Mouse (Mus musculus): ENCODE results near the gene Hist1h2ap. TPM values are rescaled to one million over a fixed set of nuclear protein-coding genes. Genes with fewer than 3 reads are reported as not detected.
"Not testable (repeated sequence)": the region's sequence is repeated elsewhere in the genome, so short reads cannot be mapped to it uniquely, and the experiment has no call there.

Gene Hist1h2ap
- polyA plus RNA-seq (2012; rRNA removed) (88.3 and 95.9 TPM in 2 replicates), polyA plus RNA-seq (2014; fragmentation: Nextera tagmentation; extraction: Ambion mirVana) (6,830 and 6,963 TPM in 2 replicates)

DNA sequence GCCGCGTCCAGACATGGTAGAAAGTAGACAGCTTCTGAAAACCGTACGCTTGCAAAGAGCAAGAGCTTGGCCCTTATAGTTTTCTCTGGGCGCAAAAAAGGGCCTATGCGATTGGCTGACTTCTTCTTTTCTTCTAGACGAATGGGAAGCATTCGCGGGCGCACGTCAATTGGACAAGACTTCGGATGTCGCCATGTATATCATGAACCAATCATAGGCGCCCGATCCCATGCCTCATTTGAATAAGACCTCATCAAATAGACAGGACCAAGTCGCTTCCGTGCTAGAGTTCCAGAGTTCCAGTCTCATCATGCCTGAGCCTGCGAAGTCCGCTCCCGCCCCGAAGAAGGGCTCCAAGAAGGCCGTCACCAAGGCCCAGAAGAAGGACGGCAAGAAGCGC lies at the start of gene Hist1h2ap, which contains the start of gene Hist1h2br:
TSS of gene Hist1h2ap (minus strand) at position 47 of the 400 bp plus-strand sequence.
TSS of gene Hist1h2br (plus strand) at position 283 of the 400 bp plus-strand sequence.
- not testable (repeated sequence) for H3K9ac ChIP-seq (replicated peaks); DNase-seq (ENCODE audit: low read depth in 3 of 3, low spot score in 3 of 3); H3K36me3 ChIP-seq (replicated peaks; ENCODE audit: control insufficient read depth, insufficient read depth, low read depth); H3K9me3 ChIP-seq (ENCODE audit: control insufficient read depth, low read length); H3K4me3 ChIP-seq (ENCODE audit: insufficient read depth in 1 of 2, low read depth in 2 of 2, low read length in 2 of 2); H3K27ac ChIP-seq; H3K4me2 ChIP-seq (ENCODE audit: low read depth); H3K4me1 ChIP-seq (replicated peaks; ENCODE audit: control insufficient read depth in 2 of 2, insufficient read depth in 2 of 2, low read length in 1 of 2); H3K27me3 ChIP-seq (ENCODE audit: control insufficient read depth, insufficient read depth, low read length)
- ATAC-seq (ENCODE audit: insufficient read depth) = peak; percentile 81
- WGBS (ENCODE audit: insufficient replicate concordance) = no CpG with 5 or more reads among the region's 24 CpGs

DNA sequence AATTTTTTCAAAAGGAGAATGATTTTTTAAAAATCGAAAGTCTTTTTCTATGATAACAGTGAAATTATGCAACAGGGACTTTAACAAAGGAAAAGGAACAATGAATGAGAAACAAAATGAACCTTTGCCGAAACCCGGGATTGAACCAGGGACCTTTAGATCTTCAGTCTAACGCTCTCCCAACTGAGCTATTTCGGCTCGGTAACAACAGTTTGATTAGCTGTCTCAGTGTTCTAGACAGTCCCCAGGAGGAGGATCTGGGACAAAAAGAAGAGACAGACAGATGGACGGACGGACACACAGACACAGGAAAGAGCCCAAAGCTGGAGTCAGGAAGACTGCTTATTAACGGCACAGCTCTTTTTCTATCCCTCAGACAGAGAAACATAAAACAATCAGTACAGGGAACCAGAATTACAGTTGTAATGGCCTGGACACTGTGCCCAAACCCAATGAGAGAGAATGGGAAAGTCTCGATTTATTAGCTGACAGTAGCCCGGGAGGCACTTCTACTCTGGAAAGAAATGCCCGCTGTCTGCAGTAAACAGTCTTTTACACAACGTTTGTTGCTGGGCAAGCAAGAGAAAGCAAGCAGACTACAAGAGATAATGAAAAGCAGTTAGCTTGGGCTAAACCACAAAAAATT lies 49.6 kb upstream of the Hist1h2ap start:
- Histone ChIP-seq H3K4me2 (ENCODE audit: low read depth) (peak overlapping the region; percentile 76), H3K4me3 (ENCODE audit: insufficient read depth in 1 of 2, low read depth in 2 of 2, low read length in 2 of 2) (peak overlapping the region; percentile 53 to 66), H3K27ac (no peak overlapping the region), H3K9me3 (ENCODE audit: control insufficient read depth, low read length) (no peaks in the 10 kb centered on the region), H3K4me1 (replicated peaks; ENCODE audit: control insufficient read depth in 2 of 2, insufficient read depth in 2 of 2, low read length in 1 of 2) (peaks cover 3 to 6% of the 10 kb centered on the region in 2 experiments; a peak in 2 of 4 replicates), H3K27me3 (ENCODE audit: control insufficient read depth, insufficient read depth, low read length) (no peaks in the 10 kb centered on the region; the same call in 1 of the 2 replicates), H3K36me3 (replicated peaks; ENCODE audit: control insufficient read depth, insufficient read depth, low read depth) (no peaks in the 10 kb centered on the region), H3K9ac (replicated peaks) (peak overlapping the region; percentile 47)
- ATAC-seq (ENCODE audit: insufficient read depth) = peak; percentile 75
- DNase-seq (ENCODE audit: low read depth in 3 of 3, low spot score in 3 of 3) = peak; percentile 62 to 73 (median 62)
- TF ChIP-seq CTCF (IDR thresholded peaks at IDR 0.05; ENCODE audit: low read depth) (no peak), EP300 (IDR thresholded peaks at IDR 0.05; ENCODE audit: low read depth) (no peak)
- under 1% methylated on average over 13 of the region's 13 CpGs for WGBS (ENCODE audit: insufficient replicate concordance)

DNA sequence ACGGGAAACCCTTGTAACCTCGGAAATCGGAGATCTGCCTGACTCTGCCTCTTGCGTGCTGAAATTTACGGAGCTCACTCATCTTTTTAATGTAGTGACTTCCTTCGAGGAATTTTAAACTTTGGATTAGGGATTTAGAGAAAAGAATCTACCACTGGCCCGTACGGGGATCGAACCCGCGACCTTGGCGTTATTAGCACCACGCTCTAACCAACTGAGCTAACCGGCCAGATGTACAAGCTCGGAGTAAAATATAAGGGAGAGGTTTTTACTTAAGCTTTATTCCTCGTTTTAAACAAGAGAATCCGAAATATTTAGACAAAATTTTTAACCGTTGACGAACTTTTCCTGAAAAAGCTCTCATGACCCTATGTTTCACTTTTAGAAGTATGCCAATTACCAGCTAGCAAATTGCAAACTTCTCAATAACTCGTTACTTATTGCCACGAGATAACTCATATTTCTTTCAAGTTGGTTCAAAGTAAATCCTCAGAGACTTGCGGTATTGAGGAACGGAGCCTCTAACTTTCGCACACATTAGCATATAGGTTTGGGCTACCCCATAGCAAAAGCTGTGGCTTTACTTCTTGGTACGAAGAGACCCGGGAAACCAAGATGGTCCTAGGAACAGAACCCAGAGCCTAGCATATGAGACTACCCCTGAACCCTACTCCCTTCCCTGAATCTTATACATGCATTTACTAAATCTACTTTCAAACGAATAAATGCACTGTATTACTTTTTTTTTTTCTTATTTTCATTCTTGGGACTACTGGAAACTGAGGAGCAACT lies 48.8 kb upstream of the Hist1h2ap start:
- Histone ChIP-seq H3K9me3 (ENCODE audit: control insufficient read depth, low read length) (no peaks in the 10 kb centered on the region), H3K27ac (no peak overlapping the region), H3K9ac (replicated peaks) (peak overlapping the region; percentile 47), H3K36me3 (replicated peaks; ENCODE audit: control insufficient read depth, insufficient read depth, low read depth) (no peaks in the 10 kb centered on the region), H3K4me3 (ENCODE audit: insufficient read depth in 1 of 2, low read depth in 2 of 2, low read length in 2 of 2) (peak overlapping the region; percentile 53 to 78), H3K4me1 (replicated peaks; ENCODE audit: control insufficient read depth in 2 of 2, insufficient read depth in 2 of 2, low read length in 1 of 2) (peaks cover 3 to 6% of the 10 kb centered on the region in 2 experiments; a peak in 2 of 4 replicates), H3K27me3 (ENCODE audit: control insufficient read depth, insufficient read depth, low read length) (no peaks in the 10 kb centered on the region; the same call in 1 of the 2 replicates), H3K4me2 (ENCODE audit: low read depth) (peak overlapping the region; percentile 76)
- TF ChIP-seq CTCF (IDR thresholded peaks at IDR 0.05; ENCODE audit: low read depth) (no peak), EP300 (IDR thresholded peaks at IDR 0.05; ENCODE audit: low read depth) (no peak)
- WGBS (ENCODE audit: insufficient replicate concordance) = under 1% methylated on average over 27 of the region's 27 CpGs
- DNase-seq (ENCODE audit: low read depth in 3 of 3, low spot score in 3 of 3) (peak; percentile 45 to 57 (median 50)), ATAC-seq (ENCODE audit: insufficient read depth) (peak; percentile 86)

DNA sequence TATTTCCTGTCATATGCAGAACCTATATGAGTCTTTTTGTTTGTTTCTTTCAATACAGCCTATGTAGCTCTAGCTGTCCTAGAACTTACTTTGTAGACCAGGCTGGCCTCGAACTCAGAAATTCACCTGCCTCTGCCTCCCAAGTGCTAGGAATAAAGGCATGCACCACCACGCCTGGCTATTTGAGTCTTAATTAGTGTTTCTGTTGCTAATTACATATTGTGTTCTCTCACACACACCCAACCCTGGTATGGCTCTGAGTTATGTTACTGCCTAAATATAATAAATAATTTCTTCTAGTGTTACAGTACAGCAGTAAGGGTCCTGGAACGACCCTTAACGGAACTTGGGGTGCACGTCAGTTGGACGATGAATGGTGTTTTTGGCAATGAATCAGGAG lies 47.4 kb upstream of the Hist1h2ap start:
- Histone ChIP-seq H3K9me3 (ENCODE audit: control insufficient read depth, low read length) (no peaks in the 10 kb centered on the region), H3K27ac (no peak overlapping the region), H3K4me2 (ENCODE audit: low read depth) (no peak overlapping the region), H3K9ac (replicated peaks) (no peak overlapping the region), H3K4me3 (ENCODE audit: insufficient read depth in 1 of 2, low read depth in 2 of 2, low read length in 2 of 2) (no peak overlapping the region), H3K4me1 (replicated peaks; ENCODE audit: control insufficient read depth in 2 of 2, insufficient read depth in 2 of 2, low read length in 1 of 2) (peaks cover 3 to 6% of the 10 kb centered on the region in 2 experiments; a peak in 2 of 4 replicates), H3K36me3 (replicated peaks; ENCODE audit: control insufficient read depth, insufficient read depth, low read depth) (no peaks in the 10 kb centered on the region), H3K27me3 (ENCODE audit: control insufficient read depth, insufficient read depth, low read length) (no peaks in the 10 kb centered on the region; the same call in 1 of the 2 replicates)
- ATAC-seq (ENCODE audit: insufficient read depth) (no peak), DNase-seq (ENCODE audit: low read depth in 3 of 3, low spot score in 3 of 3) (no peak)
- TF ChIP-seq EP300 (IDR thresholded peaks at IDR 0.05; ENCODE audit: low read depth) = no peak
- no peak for TF ChIP-seq CTCF (IDR thresholded peaks at IDR 0.05; ENCODE audit: low read depth)
- 74% methylated on average over 6 of the region's 6 CpGs for WGBS (ENCODE audit: insufficient replicate concordance)

DNA sequence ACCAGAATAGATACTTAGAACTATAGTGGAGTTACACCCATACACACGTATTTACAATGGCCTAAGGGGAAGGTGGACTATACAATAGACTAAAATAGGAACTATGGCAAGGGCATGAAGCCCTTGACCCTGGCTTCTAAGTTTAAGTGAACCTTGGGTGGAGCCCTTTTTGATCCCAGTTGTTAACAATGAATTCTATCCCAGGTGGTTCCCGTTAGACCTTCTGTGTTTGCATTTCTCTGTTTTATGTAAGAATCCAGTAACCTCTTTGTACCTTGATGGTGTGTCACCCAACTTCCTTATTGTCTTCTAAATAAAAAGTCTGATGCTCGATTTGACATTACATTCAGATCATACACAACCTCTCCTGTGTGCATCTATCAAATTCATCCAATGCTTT lies 32.2 kb upstream of the Hist1h2ap start:
- not testable (repeated sequence) for H3K9me3 ChIP-seq (ENCODE audit: control insufficient read depth, low read length); ATAC-seq (ENCODE audit: insufficient read depth); H3K36me3 ChIP-seq (replicated peaks; ENCODE audit: control insufficient read depth, insufficient read depth, low read depth); H3K27ac ChIP-seq; H3K9ac ChIP-seq (replicated peaks); H3K4me3 ChIP-seq (ENCODE audit: insufficient read depth in 1 of 2, low read depth in 2 of 2, low read length in 2 of 2); DNase-seq (ENCODE audit: low read depth in 3 of 3, low spot score in 3 of 3); H3K4me2 ChIP-seq (ENCODE audit: low read depth); H3K4me1 ChIP-seq (replicated peaks; ENCODE audit: control insufficient read depth in 2 of 2, insufficient read depth in 2 of 2, low read length in 1 of 2); H3K27me3 ChIP-seq (ENCODE audit: control insufficient read depth, insufficient read depth, low read length)
- 40% methylated on average over 3 of the region's 3 CpGs for WGBS (ENCODE audit: insufficient replicate concordance)
